Mouse (Mus musculus) large intestine, adult 2 months (tissue): ENCODE results near the gene Vnn1. TPM values are rescaled to one million over a fixed set of nuclear protein-coding genes. Genes with fewer than 3 reads are reported as not detected.

Source experiments
- DNase-seq: peaks from one replicate; pipeline ENCODE4 v3.0.0-alpha.2; 2012; ENCODE audit warnings: low read depth, low spot score
- WGBS: fragments of 180-500 bp; shearing (Covaris S2); methylation state at CpG from one replicate; pipeline ENCODE4 v1.1.7; 2018; 5-methylcytosine and 5-hydroxymethylcytosine counted together
- polyA plus RNA-seq: library from polyadenylated mRNA; depleted of rRNA; stranded (reverse); fragments of >200 nt; gene quantifications from 2 replicates; pipeline ENCODE4 v1.2.3, GENCODE M21; 2012; rRNA removed

Vnn1 gene
- polyA plus RNA-seq: 58.1 and 174 TPM in 2 replicates

DNA sequence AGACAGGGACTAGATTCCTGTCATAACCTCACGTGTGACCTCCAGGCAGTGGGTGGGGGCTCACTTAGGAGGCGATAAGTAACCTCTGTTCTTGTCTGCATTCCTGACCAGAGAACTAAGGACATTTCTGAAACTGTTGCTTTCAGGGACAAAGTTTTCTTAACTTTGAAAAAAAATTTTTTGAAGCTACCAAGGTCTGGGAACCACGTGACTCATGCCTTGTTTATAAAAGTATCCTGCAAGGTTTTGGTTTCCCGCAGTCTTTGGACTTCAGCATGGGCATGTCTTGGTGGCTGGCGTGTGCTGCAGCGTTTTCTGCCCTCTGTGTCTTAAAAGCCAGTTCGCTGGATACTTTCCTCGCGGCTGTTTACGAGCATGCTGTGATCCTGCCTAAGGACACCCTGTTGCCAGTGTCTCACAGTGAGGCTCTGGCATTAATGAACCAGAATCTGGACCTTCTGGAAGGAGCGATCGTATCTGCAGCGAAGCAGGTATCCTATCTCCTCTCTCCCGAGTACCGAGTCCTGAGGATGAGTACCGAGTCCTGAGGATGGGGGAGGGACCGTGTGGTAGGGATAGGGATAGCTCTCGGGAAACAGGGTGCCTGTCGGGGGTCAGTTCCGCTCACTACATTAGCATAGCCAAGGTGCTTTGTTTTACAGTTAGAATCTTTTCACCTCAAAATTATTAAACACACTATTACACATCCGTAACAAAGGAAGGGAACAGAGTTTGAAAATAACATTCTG, at the start of gene Vnn1:
Gene Vnn1, plus strand, starts transcription at position 88 of the 749 bp plus-strand sequence.
- no peak for DNase-seq
- 14% methylated on average over 21 of the region's 21 CpGs for WGBS

DNA sequence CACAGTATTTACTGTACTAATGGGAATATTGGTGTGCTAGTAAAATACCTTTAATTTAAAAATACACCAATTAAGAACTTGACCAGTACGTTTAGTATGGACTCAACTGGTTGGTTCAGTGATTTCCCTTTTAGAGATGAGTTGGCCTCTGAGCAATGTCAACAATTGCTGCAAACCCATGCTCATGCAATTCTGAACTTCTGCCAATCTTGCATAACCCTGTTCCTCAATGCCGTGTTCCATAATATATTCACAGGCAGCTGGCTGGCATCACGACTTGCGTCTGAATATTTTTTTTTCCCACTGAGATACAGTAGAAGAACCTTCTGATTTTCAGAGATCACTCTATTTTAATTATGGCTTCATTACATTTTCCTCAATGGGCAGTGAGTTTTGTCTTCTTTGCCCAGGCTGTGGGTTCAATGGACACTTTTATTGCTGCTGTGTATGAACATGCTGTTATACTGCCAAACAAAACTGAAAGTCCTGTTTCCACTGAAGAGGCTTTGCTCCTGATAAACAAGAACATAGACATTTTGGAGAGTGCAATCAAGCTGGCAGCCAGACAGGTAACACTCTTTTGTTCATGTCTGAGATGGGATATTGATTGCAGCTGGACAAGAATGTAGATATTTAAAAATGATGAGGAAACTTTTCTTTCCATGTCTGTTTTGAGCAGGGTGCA, 43.1 kb upstream of the Vnn1 start, which contains the start of gene Vnn3:
Gene Vnn3, plus strand, starts transcription at position 235 of the 685 bp plus-strand sequence.
- no peak for DNase-seq
- WGBS: 19% methylated on average over 4 of the region's 4 CpGs

DNA sequence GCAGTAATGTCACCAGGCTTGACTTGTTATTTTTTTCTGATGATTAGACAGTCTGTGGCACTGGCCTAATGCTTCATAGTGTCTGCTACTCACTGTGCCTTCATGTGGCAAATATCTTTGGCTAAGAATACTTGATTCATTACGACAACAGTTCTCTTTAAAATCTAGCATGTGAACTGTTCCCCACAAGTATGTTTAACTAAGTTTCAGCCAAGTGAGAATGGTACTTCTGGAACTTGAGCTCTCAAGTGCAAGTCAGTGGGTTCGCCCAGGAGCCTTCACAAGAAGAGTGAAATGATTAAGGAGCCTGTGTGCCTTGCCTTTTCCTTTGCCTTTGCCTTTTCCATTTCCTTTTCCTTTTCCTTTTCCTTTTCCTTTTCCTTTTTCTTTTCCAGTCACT, 42.4 kb upstream of the Vnn1 start:
- DNase-seq: no peak
- WGBS: 77% methylated on average over 2 of the region's 2 CpGs

DNA sequence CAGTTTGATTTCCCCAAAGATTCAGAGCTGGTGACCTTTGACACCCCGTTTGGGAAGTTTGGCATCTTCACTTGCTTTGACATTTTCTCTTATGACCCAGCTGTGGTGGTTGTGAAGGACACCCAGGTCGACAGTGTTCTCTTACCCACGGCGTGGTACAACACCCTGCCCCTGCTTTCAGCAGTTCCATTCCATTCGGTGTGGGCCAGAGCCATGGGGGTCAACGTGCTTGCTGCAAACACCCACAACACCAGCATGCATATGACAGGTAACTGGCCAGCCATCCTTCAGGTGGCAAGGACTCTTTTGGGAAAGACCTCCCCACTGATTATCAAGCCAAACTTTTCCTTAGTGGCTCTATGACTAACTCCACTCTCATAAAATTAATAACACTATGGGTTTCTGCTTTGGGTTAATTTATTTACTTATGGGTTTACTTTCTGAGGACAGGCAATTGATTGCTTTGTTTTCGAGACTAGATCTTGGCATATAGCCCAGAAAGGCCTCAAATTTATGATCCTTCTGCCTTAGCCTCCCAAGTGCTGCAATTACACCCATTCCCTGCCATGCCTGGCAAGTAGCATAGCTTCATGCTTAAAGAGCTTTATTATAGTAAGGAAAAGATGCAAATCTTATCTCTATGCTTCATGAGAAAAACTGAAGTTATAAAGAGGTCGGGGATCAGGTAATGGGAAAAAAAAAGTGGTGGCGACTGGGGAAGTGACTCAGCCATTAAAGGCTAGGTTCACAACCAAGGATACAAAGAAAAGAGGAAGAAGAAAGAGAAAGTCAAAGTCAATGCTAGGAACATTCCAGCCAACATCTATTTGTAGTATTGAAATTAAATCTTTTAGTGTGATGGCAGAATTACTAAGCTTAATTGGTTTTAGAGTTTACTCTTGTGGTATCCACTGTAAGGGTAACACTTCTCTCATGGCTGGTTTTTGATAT, 29.9 kb upstream of the Vnn1 start:
- no peak for DNase-seq
- 46% methylated on average over 9 of the region's 9 CpGs for WGBS

DNA sequence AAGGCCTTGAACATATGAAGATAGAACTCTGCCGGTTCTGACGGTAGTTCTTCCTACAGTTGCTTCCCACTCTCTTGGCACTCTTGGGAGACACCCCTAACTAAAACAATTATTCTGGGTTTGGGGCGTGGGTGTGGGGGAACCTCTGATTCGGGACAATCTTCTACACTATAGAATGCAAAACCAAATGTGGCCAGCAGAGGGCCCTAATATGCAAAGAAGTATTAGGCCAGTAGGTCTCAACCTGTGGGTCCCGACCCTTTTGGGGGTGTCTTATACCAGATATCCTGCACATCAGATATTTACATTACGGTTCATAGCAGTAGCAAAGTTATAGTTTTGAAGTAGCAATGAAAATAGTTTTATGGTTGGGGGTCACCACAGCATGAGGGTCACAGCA, 13.8 kb upstream of the Vnn1 start:
- WGBS: 78% methylated on average over 6 of the region's 6 CpGs
- no peak for DNase-seq

DNA sequence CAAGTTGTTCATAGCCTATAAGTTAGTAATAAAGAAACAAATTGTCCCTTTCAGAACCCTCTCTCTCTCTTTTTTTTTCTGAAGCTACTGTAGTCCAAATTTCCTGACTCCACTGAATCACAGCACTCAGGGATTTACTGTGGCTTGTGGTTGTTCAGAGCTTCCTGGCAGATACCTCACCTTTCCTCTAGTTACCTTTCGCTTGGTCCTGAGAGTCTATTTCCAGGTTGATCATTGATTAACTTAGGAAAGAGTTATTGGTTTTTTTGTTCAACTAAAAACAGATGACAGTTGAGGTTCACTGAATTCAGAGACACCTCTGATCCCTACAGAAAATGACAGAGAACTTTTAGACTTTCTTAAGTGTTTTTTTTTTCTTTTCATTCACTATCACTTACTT, 9.6 kb upstream of the Vnn1 start:
- WGBS: 35% methylated on average over 1 of the region's 1 CpGs
- DNase-seq: no peak

DNA sequence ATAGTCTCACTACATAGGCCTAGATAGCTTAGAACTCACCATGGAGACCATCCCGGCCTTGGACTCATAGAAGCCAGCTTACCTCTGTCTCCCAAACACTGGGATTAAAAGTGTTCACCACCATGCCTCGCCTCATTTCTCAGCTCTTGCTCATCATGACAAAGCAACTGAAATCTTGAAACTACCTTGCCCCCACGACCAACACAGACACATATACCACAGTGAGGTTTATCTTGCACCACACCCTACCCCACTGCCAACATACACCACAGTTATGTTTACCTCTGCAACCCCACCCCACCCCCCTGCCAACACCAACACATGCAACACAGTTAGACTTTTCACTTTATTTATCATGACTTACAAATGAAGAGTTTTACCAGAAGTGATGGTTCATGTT, 8.4 kb upstream of the Vnn1 start:
- no peak for DNase-seq
- 77% methylated on average over 3 of the region's 3 CpGs for WGBS

DNA sequence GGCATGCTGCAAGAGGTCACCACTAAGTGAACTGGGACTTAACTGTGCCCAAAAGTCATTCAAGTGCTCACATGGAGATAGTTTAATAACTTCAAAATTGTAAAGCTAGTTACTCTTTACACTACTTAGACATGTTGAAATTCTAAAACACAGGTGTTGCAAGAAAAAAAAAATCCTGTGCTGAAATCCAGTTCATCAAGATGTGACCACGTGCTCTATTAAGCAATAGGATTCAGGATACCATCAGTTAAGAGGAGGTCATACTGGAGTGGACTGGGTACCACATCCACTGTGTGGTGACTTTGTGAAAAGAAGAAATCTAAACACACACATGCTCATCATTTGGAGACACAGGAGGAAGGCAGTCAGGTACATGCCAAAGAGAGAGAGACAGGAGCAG, 1.5 kb upstream of the Vnn1 start:
- no peak for DNase-seq
- WGBS: 80% methylated on average over 1 of the region's 1 CpGs

DNA sequence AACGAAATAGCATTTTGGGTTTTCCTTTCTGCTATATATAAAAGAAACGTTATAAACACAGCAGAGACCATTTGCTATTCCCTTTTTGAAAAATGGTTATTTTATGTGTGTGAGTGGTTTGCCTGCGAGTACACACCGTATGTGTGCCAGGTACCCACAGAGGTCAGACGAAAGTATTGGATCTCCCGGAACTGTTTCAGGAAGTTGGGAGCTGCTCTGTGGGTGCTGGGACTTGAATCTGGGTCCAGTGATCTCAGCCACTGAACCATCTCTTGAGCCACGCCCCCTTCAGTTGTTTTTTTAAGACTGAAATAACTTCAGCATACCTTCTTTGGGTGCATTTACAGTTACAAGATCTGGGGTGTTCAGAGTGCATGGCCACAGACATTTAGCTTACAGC, 888 bp downstream of the Vnn1 start:
- WGBS: 46% methylated on average over 7 of the region's 7 CpGs
- no peak for DNase-seq

DNA sequence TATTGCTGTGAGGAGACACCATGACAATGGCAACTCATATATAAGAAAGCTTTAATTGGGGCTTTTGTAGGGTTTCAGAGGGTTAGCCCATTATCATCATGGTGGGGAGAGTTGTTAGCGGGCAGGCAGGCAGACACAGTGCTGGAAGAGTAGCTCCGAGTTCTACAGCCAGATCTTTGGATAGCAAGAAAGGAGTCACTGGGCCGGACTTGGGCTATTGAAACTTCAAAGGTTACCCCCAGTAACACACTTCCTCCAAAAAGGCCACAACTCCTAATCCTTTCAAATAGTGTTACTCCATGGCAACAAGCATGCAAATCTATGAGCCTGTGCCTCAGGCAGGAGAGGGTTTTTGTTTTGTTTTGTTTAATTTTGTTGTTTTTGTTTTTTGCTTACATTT, 6.6 kb downstream of the Vnn1 start:
- WGBS: 88% methylated on average over 3 of the region's 3 CpGs
- DNase-seq: no peak

DNA sequence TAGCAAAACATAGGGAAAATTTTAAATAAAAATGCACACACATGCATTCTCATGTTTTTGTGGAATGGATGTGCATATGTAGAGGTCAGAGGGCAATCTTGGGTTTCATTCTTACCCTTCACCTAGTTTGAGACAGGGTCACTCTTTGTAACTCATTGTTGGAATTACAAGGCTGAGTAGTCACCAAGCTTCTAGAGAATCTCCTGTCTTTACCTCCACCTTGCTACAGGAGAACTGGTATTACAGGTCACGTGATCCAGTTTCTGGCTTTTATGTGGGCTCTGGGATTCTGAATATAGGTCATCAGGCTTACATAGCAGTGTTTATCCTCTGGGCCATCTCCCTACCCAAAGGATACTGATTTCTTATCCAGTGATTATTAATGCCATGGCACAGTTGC, 11.2 kb downstream of the Vnn1 start:
- DNase-seq: no peak
- 86% methylated on average over 1 of the region's 1 CpGs for WGBS

DNA sequence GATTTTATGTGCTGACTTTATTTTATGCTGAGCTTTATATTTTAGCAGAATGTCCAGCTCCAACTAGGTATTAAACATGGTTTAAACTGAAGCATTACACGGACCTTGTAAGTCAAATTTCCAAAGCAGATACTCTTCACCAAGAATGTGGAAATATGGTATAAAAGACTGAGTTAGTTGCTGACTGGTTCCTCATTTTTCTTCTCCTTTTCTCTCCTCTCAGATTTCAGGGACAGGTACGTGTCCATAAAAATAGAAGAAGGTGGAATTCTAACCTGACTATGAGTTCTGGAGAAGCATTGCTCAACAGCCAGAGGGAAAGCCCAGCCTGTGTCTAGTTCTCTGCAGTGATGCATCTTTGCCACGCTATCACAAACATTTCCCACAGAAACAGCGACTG, 25.6 kb downstream of the Vnn1 start, which contains the start of gene Taar1:
Gene Taar1, plus strand, starts transcription at position 301 of the 400 bp plus-strand sequence.
- 88% methylated on average over 4 of the region's 4 CpGs for WGBS
- no peak for DNase-seq

DNA sequence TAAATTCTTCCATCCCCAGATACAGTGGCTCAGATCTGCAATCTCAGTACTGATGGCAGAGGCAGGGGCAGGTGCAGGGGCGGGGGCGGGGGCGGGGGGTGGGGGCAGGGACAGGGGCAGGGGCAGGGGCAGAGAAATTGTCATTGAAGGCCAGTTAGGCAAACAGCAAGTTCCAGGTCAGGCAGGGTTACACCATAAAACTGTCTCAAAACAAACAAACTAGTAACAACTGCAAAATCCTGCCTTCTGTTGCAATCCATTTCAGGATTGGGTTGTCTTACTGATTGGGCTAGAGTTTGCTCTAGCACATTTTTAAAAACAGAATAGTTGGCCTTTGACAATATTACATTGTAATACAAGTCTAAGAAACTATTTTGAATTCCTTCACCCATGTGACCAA, 28.0 kb downstream of the Vnn1 start:
- DNase-seq: no peak

DNA sequence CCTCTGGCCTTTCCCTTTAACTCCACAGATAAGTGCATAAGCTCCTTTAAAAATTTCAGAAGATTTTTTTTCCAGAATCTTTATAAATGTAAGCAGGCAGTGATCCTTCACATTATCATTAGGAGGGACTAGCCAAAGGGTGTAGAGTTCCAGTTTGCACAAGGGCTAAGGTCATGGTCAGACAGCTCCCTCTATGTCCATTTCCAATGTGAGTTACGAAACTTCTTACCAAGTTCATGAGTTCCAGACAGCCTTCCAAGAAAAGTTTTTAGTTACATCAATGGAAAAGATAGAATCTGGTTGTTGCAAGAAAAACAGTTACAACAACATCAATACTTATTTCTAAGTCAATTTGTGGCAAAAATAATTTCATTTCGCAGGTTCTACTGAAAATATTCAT, 29.5 kb downstream of the Vnn1 start:
- 84% methylated on average over 2 of the region's 2 CpGs for WGBS
- no peak for DNase-seq

More for the DNA sequence above, 28.0 kb downstream of the Vnn1 start:
- 31% methylated on average over 3 of the region's 3 CpGs for WGBS

DNA sequence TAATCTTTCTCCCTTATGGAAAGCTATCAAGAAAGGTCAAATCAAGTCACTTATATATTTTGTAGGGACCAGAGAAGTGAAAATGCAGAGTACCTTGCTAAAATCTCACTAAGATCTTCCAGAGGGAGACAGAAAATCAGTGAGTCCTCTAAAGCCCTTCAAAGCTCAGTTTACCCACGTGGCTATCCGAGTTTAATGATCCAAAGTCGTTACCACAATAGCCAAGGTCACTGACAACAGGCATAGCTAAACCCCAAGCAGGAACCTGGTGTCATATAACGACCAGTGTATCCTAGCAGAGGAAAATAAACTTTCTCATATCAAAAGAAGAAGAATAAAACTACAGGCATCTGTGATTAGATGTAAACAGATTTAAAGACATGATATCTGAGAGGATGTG, 43.1 kb downstream of the Vnn1 start:
- no peak for DNase-seq
- WGBS: 19% methylated on average over 4 of the region's 4 CpGs

DNA sequence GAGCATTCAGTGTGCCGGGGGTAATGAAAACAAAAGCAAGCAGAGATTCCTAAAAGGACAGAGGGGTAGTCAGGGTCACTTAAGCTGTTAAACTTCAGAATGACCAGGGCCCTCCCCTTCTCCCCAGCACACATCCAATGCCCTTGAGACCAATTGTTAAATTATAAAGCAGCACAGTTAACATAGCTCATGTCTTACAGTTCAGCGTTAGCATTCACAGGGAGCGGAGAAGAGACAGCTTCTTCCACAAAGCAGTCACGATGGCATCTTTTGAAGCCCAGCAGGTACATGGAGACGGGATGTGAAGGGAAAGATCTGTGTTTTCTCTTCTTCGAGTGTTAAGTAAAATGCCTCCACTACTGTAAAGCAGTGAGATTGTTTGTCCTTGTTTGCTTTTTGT, 43.8 kb downstream of the Vnn1 start, which contains the start of gene Taar2:
Gene Taar2, plus strand, starts transcription at position 261 of the 400 bp plus-strand sequence.
- 32% methylated on average over 6 of the region's 6 CpGs for WGBS
- no peak for DNase-seq

DNA sequence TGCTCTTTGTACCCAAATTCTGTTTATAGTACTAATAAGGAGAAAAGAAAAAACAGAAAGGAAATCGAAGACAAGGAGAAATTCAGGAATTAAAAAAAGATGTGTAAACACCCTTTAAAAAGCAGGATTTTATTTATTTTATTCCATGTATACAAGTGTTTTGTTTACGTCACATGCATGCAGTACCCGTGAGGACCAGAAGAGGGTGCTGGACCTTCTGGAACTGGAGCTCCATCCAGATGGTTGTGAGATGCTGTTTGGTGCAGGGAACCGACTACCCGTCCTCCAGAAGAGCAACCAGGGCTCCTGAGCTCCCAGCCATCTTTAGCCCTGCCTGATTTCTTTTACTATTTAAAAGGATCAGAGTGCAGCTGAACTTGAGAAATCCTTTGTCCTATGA, 48.0 kb downstream of the Vnn1 start:
- no peak for DNase-seq
- 75% methylated on average over 5 of the region's 5 CpGs for WGBS

DNA sequence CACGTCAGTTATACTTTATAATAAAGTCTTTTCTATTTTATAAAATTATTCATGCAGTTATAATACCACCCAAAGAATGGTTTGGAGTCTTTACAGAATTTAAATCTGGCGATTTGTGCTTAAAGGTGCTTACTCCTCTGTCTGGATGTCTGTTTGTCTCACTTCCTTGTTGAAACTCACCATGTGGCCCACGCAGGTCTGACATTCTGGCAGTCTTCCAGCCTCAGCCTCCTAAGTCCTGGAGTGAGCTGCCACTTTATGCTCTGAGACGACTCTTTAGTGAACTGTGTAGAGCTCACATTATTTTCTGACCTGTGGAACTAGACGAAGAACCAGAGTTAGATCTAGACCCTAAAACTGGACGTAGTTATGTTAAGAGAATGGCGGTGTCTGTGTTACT, 53.5 kb downstream of the Vnn1 start:
- DNase-seq: no peak
- WGBS: 39% methylated on average over 7 of the region's 7 CpGs

DNA sequence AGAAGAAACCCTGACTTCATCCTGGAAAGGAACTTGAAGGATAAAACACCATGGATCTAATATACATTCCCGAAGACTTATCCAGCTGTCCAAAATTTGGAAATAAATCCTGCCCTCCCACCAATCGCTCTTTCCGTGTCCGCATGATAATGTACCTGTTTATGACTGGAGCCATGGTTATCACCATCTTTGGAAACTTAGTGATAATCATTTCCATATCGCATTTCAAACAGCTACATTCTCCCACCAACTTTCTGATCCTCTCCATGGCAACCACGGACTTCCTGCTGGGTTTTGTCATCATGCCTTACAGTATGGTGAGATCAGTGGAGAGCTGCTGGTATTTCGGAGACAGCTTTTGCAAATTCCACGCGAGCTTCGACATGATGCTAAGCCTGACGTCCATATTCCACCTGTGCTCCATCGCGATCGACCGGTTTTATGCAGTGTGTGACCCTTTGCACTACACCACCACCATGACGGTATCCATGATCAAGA, 55.1 kb downstream of the Vnn1 start, which contains the start of gene Taar3:
Gene Taar3, plus strand, starts transcription at position 51 of the 498 bp plus-strand sequence.
- 92% methylated on average over 16 of the region's 16 CpGs for WGBS
- no peak for DNase-seq

DNA sequence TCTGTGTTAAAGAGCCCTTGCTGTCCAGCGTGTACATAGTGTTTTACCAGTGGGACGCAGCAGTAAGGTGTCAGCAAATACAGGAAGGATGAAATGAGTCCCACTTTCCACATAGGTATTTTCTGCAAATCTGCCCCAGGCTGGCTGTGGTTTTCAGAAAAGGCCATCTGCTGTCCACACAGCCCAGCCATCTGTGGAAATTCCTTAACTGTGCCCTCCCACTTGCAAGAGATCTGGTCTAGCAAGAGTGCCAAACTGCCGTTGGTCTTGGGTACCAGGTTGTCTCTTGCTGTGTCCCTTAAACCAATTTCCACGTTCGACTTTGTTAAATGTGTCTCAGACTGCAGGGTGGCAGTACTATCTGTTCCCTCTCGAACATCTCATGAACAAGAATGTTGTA, 57.2 kb downstream of the Vnn1 start:
- 71% methylated on average over 6 of the region's 6 CpGs for whole genome bisulfite sequencing

More for the DNA sequence above, 57.2 kb downstream of the Vnn1 start:
- no peak for DNase-seq
